Mouse (Mus musculus): ENCODE measurements at regions not wholly inside any gene's neighbourhood (a gene's known extent, or its start where the extent isn't known, plus 50 kb on each side); places are given as distances from the start of the nearest gene placed in this dataset.
"Not testable (repeated sequence)": the region's sequence is repeated elsewhere in the genome, so short reads cannot be mapped to it uniquely, and the experiment has no call there.

GRCm38 (mm10) chr1:117354624-117355023 lies 342.3 kb upstream of the Gm28363 start:
- no peaks in the 10 kb centered on the region for H3K9me3 ChIP-seq
- H3K27me3 ChIP-seq: no peaks in the 10 kb centered on the region
- 79% methylated on average over 4 of the region's 4 CpGs for WGBS
- no peak overlapping the region for H3K27ac ChIP-seq
- no peak overlapping the region for H3K4me3 ChIP-seq
- H3K4me1 ChIP-seq (replicated peaks): no peaks in the 10 kb centered on the region
- no peak overlapping the region for H3K4me2 ChIP-seq
- no peaks in the 10 kb centered on the region for H3K36me3 ChIP-seq
- no peak overlapping the region for H3K9ac ChIP-seq
- ATAC-seq (ENCODE audit: low FRiP score): no peak

DNA sequence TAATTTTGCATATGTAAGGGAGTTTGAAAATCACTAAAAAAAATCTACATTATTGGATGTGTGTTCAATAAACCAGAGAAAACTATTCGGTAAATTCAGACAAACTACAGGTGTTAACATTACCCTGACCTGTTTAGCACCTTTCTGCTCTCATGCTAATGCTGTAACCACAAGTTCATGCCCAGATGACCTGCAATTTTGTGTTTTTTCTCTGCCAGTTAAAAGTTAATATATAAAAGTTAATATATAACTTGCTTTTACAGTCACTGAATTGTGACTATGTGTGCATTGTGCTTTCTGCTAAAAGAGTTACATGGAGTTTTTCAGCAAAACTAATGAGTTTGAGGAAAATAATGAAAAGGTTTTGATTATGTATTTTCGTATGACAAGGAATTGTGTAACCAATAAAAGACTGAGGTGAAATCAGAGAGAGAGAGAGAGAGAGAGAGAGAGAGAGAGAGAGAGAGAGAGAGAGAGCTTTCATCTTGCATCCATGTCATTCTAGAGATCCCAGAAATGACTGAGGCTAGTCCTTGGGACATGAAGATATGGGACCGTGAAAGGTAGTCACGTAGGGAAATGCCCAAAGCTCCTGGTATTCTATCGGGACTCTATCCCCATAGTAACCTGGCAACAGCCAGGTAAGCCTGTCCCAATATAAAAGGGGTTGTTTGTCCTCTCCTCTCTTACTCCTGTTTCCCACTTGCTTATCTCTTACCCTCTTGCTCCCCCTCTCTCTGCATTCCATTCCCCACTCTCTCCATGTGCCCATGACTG lies 340.3 kb upstream of the Gm28363 start:
- Histone ChIP-seq H3K36me3 (no peaks in the 10 kb centered on the region), H3K4me3 (no peak overlapping the region), H3K9me3 (no peaks in the 10 kb centered on the region), H3K27ac (no peak overlapping the region), H3K4me2 (no peak overlapping the region), H3K27me3 (no peaks in the 10 kb centered on the region), H3K9ac (no peak overlapping the region), H3K4me1 (replicated peaks) (no peaks in the 10 kb centered on the region)
- no peak for ATAC-seq (ENCODE audit: low FRiP score)
- 89% methylated on average over 5 of the region's 5 CpGs for WGBS

DNA sequence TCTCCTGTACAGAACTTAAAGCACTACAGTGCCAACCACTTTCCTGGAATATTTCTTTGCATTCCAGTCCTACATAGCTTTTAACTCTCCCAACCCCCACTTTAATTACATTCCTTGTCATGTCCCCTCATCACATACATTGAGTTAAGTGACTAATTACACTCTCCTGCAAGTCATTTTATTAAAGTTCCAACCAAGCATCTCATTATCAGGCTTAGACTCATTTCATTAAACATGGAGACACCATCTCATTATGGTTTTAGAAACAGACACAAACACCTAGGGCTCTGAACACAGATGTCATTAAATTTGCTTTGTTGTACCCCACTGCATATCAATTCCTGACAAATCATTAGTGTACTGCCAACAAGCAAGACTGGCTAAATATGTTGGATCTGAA lies 332.9 kb upstream of the Gm28363 start:
- no peak overlapping the region for H3K27ac ChIP-seq
- H3K9me3 ChIP-seq: no peaks in the 10 kb centered on the region
- H3K4me2 ChIP-seq: no peak overlapping the region
- H3K9ac ChIP-seq: no peak overlapping the region
- no peaks in the 10 kb centered on the region for H3K36me3 ChIP-seq
- H3K4me3 ChIP-seq: no peak overlapping the region
- ATAC-seq (ENCODE audit: low FRiP score): peak; percentile 74
- H3K4me1 ChIP-seq (replicated peaks): no peaks in the 10 kb centered on the region
- no peaks in the 10 kb centered on the region for H3K27me3 ChIP-seq

DNA sequence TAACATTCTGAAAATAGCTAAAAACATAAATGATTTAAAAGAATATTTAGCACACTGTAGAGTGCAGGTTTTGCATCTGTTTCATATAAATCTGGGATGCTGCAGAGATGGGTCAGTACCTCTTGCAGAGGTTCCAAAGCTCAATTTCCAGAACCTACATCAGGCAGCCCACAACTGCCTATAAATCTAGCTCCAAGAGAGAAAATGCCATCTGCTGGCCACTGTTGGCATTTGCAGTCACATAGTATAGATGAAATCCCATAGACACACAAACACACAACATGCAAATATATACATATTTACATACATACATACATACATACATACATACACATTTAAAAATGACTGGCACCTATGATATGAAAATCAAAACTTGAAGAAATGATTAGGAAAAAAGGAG lies 284.6 kb upstream of the Gm28363 start:
- no peak for ATAC-seq (ENCODE audit: low FRiP score)
- H3K4me1 ChIP-seq (replicated peaks): no peaks in the 10 kb centered on the region
- H3K27ac ChIP-seq: no peak overlapping the region
- no peak overlapping the region for H3K4me3 ChIP-seq
- H3K9me3 ChIP-seq: no peaks in the 10 kb centered on the region
- no peaks in the 10 kb centered on the region for H3K27me3 ChIP-seq
- no peaks in the 10 kb centered on the region for H3K36me3 ChIP-seq
- H3K4me2 ChIP-seq: no peak overlapping the region
- no peak overlapping the region for H3K9ac ChIP-seq

DNA sequence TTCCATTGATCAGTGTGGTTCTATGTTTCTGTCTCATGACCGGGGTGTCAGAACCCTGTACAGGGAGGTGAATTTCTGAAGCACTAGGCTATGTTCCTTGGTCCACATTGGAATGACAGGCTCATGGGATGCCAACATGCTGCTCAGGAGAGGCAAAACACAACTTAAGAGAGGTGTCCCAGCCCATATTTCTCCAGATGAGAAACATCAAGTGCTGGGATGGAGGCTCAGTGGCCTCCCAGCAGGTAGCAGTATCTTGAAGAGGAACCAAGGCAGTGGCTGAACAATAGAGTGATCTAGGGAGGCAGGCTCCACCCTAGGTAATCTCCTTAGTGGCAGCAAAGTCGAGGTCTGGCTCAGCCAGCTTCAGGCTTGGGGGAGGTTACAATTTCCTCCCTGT lies 239.2 kb upstream of the Gm28363 start:
- Histone ChIP-seq H3K4me1 (replicated peaks) (no peaks in the 10 kb centered on the region), H3K4me2 (no peak overlapping the region), H3K9ac (no peak overlapping the region), H3K27ac (no peak overlapping the region), H3K9me3 (no peaks in the 10 kb centered on the region), H3K4me3 (no peak overlapping the region), H3K27me3 (no peaks in the 10 kb centered on the region), H3K36me3 (no peaks in the 10 kb centered on the region)
- 67% methylated on average over 2 of the region's 2 CpGs for WGBS
- ATAC-seq (ENCODE audit: low FRiP score): no peak

DNA sequence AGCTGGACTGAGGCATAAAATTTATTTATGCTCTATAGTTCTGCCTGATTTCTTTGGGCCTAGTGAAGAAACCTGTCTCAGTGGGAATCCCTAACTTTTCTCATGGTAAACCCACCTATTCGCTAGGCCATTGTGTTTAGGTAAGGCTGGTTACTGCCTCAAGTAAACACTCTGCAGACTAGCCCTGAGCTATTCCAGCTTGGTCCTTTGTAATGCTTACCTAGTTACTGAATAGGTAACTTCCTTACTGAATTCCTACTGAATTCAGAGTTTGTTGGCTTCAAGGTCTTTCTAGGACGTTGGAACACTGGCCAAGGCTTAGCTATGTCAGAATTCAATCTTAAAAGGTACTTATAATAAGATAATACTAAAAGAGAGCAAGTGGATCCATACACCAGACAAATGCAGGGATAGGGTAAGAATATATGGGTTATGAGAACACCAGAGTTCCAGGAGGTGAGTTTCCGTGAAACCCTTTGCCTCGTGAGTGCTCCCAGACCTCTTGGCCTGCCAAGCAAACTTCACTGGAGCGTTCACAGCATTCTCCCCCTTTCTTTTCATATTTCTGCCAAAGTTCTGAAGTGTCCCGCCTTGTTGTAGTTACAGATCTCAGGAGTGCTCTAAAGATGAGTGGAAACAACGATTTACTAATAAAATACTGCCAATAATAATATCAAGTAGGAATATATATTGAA lies 238.6 kb upstream of the Gm28363 start:
- not testable (repeated sequence) for H3K4me1 ChIP-seq (replicated peaks); H3K27me3 ChIP-seq; H3K9me3 ChIP-seq; ATAC-seq (ENCODE audit: low FRiP score); H3K36me3 ChIP-seq; H3K27ac ChIP-seq; H3K9ac ChIP-seq; H3K4me2 ChIP-seq; H3K4me3 ChIP-seq
- WGBS: 73% methylated on average over 7 of the region's 7 CpGs

- not testable (repeated sequence) for H3K9me3 ChIP-seq, H3K27ac ChIP-seq, H3K9ac ChIP-seq
Measured at GRCm38 (mm10) chr1:117459126-117459525, 237.8 kb upstream of the Gm28363 start.

GRCm38 (mm10) chr1:117490176-117490575 lies 206.8 kb upstream of the Gm28363 start:
- no peak overlapping the region for H3K27ac ChIP-seq
- no peaks in the 10 kb centered on the region for H3K36me3 ChIP-seq
- H3K4me3 ChIP-seq: no peak overlapping the region
- no peaks in the 10 kb centered on the region for H3K9me3 ChIP-seq
- no peak overlapping the region for H3K4me2 ChIP-seq
- 86% methylated on average over 3 of the region's 3 CpGs for WGBS
- no peak for ATAC-seq (ENCODE audit: low FRiP score)
- H3K27me3 ChIP-seq: no peaks in the 10 kb centered on the region
- no peaks in the 10 kb centered on the region for H3K4me1 ChIP-seq (replicated peaks)
- no peak overlapping the region for H3K9ac ChIP-seq

More at GRCm38 (mm10) chr1:117459126-117459525, 237.8 kb upstream of the Gm28363 start:
- not testable (repeated sequence) for H3K4me2 ChIP-seq; ATAC-seq (ENCODE audit: low FRiP score); H3K4me3 ChIP-seq; H3K36me3 ChIP-seq; H3K27me3 ChIP-seq; H3K4me1 ChIP-seq (replicated peaks)

DNA sequence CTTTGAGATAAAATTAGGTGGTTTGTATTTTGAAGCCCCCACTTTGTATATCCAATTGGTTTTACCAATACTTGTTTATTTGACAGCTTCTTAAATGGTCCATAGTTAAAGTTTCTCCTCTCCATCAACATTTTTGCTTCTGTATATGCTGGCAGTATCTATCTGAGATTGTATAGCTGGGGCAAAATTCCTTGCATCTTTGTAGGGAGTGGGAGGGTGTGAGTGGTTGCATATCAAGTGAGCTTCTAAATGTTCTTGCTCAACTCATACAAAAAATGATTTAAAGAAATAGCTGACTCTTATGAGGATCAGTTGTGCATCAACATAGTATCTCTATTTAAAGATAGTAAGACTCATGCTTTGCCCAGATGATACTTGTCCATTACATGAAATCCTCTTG lies 199.9 kb upstream of the Gm28363 start:
- H3K4me1 ChIP-seq (replicated peaks): no peaks in the 10 kb centered on the region
- H3K4me3 ChIP-seq: no peak overlapping the region
- H3K9me3 ChIP-seq: no peaks in the 10 kb centered on the region
- H3K27ac ChIP-seq: no peak overlapping the region
- H3K27me3 ChIP-seq: no peaks in the 10 kb centered on the region
- H3K36me3 ChIP-seq: no peaks in the 10 kb centered on the region
- H3K9ac ChIP-seq: no peak overlapping the region
- no peak for ATAC-seq (ENCODE audit: low FRiP score)
- H3K4me2 ChIP-seq: no peak overlapping the region

DNA sequence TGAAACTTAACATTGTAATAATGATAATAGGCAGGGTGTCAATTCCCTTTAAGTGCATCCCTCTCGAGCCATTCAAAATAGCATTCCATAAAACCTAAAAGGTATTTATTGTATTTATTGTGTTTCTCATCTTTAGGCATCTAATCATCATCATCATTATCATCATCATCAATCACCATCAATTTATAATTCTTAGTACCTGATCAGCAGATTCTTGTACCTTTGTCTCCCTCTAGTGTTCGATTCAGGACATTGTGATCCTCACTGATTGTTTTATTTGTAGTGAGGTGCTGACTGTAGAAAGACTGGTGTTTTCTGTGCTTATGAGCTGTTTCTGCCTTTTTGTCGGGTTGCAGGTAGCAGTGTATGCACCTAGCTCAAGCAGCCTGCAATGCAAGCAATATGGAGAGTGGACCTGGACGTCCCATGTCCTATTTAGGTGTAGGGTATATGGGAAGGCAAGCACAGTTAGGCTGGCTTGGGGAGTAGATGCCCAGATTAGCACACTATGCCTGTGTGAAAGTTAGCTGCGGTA lies 177.4 kb upstream of the Gm28363 start:
- H3K4me1 ChIP-seq (replicated peaks): no peaks in the 10 kb centered on the region
- no peak overlapping the region for H3K4me2 ChIP-seq

More for the DNA sequence above, 177.4 kb upstream of the Gm28363 start:
- Histone ChIP-seq H3K27me3 (no peaks in the 10 kb centered on the region), H3K9me3 (no peaks in the 10 kb centered on the region), H3K36me3 (no peaks in the 10 kb centered on the region), H3K9ac (no peak overlapping the region), H3K27ac (no peak overlapping the region), H3K4me3 (no peak overlapping the region)
- peak; percentile 74 for ATAC-seq (ENCODE audit: low FRiP score)
- 22% methylated on average over 5 of the region's 5 CpGs for WGBS
